Mouse (Mus musculus): ENCODE data around the gene Mical3. TPM values are rescaled to one million over a fixed set of nuclear protein-coding genes. Genes with fewer than 3 reads are reported as not detected.

Mical3 gene
- polyA plus RNA-seq, 1 experiment from 2014 or later, result 4.5 TPM

DNA sequence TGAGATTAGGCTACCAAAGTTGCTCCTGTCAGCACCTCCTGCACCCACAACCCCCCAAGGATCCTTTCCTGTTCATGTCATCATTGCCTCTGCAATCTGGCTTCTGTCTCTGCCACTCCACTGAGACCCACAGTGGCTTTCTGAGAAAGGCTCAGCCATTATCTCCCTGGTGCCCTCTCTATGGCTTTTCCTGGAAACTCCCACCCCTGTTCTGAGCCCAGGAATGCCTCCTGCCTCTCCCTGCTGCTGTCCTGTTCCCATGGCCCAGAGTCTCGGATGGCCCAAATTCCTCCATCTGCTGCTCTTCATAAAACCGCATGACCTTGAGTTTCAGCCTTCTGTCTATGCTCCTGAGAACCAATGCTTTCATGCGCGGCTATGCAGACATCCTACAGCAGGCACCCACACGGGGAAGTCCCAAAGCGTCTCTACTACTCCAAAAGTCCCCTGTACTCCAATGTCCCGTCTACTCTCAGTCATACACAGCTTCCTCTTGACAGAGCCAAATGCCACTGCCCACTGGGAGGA is 77.2 kb downstream of the Mical3 start:
- no peak overlapping the region for H3K4me3 ChIP-seq (ENCODE audit: low read depth, low read length)
- no peak overlapping the region for H3K27ac ChIP-seq (ENCODE audit: low read depth, low read length)

DNA sequence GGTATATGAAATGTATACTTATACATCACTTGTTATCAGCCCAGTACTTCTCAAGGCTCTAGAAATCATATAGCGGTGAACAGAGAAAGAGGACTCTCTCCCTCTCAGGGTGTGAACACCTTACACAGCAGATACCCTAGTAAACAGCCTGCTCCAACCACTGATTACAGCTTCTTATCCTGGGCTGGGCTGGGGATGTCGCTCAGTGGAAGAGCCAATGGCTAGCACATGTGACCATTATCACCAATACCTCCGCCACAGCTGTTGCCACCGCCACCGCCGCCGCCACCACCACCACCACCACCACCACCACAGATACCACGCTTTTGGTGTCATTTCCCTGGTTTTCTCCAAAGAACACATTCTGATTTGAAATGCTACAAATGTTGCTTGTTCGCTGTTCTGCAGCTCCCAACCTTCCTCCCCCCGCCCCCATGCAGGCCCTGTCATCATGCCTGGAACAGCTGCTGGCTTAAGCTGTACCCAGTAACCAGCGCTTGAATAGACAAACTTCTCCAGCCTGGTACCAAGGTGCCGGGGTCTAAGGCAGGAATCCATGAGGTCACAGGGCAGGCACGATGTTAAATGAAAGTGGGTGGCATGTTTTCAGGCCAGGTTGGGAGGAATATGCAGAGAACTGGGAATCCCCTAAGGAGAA is 78.7 kb downstream of the Mical3 start:
- H3K27ac ChIP-seq (ENCODE audit: low read depth, low read length), result no peak overlapping the region
- no peaks in the 10 kb centered on the region for H3K27me3 ChIP-seq (replicated peaks; ENCODE audit: control insufficient read depth, insufficient read depth, low read length)
- H3K4me3 ChIP-seq (ENCODE audit: low read depth, low read length), result no peak overlapping the region
- ATAC-seq, result no peak
- WGBS, result 90% methylated on average over 13 of the region's 13 CpGs
- no peak overlapping the region for H3K9ac ChIP-seq (ENCODE audit: low read depth, low read length)
- no peak overlapping the region for H3K4me2 ChIP-seq (replicated peaks; ENCODE audit: low read depth)
- no peaks in the 10 kb centered on the region for H3K9me3 ChIP-seq (ENCODE audit: control insufficient read depth)
- no peak for TF ChIP-seq CTCF (IDR thresholded peaks at IDR 0.05; ENCODE audit: low read depth)
- H3K4me1 ChIP-seq (replicated peaks; ENCODE audit: control insufficient read depth, insufficient read depth, low read length), result no peaks in the 10 kb centered on the region
- no peaks in the 10 kb centered on the region for H3K36me3 ChIP-seq (ENCODE audit: control insufficient read depth, insufficient read depth)

More for the DNA sequence above, 77.2 kb downstream of the Mical3 start:
- Histone ChIP-seq H3K9me3 (ENCODE audit: control insufficient read depth) (no peaks in the 10 kb centered on the region), H3K4me1 (replicated peaks; ENCODE audit: control insufficient read depth, insufficient read depth, low read length) (no peaks in the 10 kb centered on the region), H3K27me3 (replicated peaks; ENCODE audit: control insufficient read depth, insufficient read depth, low read length) (no peaks in the 10 kb centered on the region), H3K36me3 (ENCODE audit: control insufficient read depth, insufficient read depth) (no peaks in the 10 kb centered on the region), H3K4me2 (replicated peaks; ENCODE audit: low read depth) (no peak overlapping the region), H3K9ac (ENCODE audit: low read depth, low read length) (no peak overlapping the region)
- 83% methylated on average over 7 of the region's 7 CpGs for WGBS
- ATAC-seq, result no peak
- TF ChIP-seq CTCF (IDR thresholded peaks at IDR 0.05; ENCODE audit: low read depth), result no peak

DNA sequence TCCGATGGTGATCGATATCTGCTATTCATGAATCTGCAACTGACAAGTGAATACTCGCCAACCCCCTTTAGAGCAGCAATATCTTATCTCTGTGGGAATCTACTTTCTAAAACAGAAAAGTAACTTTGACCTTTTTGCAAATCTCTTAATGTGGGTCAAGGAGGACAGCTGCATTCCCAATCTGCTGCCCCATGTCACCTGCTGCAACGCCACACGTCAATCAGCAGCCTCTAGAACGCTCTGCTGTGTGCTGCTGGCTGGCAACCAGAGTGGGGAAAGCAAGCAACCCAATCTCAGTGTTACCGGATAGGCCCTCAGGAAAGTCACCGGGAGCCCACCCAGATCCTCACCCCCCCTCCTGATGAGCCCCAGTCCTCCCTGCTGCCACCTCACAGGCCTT is 79.4 kb downstream of the Mical3 start:
- WGBS, result 85% methylated on average over 8 of the region's 8 CpGs
- no peaks in the 10 kb centered on the region for H3K4me1 ChIP-seq (replicated peaks; ENCODE audit: control insufficient read depth, insufficient read depth, low read length)
- H3K27ac ChIP-seq (ENCODE audit: low read depth, low read length), result no peak overlapping the region
- no peak overlapping the region for H3K4me3 ChIP-seq (ENCODE audit: low read depth, low read length)
- H3K9ac ChIP-seq (ENCODE audit: low read depth, low read length), result no peak overlapping the region
- H3K27me3 ChIP-seq (replicated peaks; ENCODE audit: control insufficient read depth, insufficient read depth, low read length), result no peaks in the 10 kb centered on the region
- TF ChIP-seq CTCF (IDR thresholded peaks at IDR 0.05; ENCODE audit: low read depth), result no peak
- no peak for ATAC-seq
- no peak overlapping the region for H3K4me2 ChIP-seq (replicated peaks; ENCODE audit: low read depth)
- no peaks in the 10 kb centered on the region for H3K9me3 ChIP-seq (ENCODE audit: control insufficient read depth)
- H3K36me3 ChIP-seq (ENCODE audit: control insufficient read depth, insufficient read depth), result no peaks in the 10 kb centered on the region

DNA sequence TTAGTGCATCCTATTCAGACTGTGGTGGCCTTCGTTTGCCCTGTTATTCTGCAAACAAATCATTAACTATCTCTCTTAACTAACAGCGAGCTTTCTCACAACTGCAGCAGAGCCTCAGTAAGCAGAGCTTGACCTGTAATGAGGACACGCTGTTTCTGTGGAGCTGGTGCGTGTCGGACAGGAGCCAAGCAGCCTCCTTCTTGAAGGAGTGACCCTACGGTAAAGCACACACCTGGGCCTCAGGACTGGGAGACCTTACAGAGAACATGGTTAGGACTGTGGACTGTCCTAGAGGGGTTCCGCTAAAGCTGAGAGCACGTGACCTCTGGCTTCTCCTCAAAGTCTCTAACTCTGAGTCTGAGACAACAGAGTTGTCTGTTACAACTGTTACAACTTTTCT is 82.1 kb downstream of the Mical3 start:
- Histone ChIP-seq H3K36me3 (ENCODE audit: control insufficient read depth, insufficient read depth) (no peaks in the 10 kb centered on the region), H3K27me3 (replicated peaks; ENCODE audit: control insufficient read depth, insufficient read depth, low read length) (no peaks in the 10 kb centered on the region), H3K4me1 (replicated peaks; ENCODE audit: control insufficient read depth, insufficient read depth, low read length) (no peaks in the 10 kb centered on the region), H3K27ac (ENCODE audit: low read depth, low read length) (no peak overlapping the region), H3K9me3 (ENCODE audit: control insufficient read depth) (no peaks in the 10 kb centered on the region), H3K9ac (ENCODE audit: low read depth, low read length) (no peak overlapping the region), H3K4me3 (ENCODE audit: low read depth, low read length) (no peak overlapping the region), H3K4me2 (replicated peaks; ENCODE audit: low read depth) (no peak overlapping the region)
- ATAC-seq, result no peak
- WGBS, result 52% methylated on average over 8 of the region's 8 CpGs
- TF ChIP-seq CTCF (IDR thresholded peaks at IDR 0.05; ENCODE audit: low read depth), result no peak

DNA sequence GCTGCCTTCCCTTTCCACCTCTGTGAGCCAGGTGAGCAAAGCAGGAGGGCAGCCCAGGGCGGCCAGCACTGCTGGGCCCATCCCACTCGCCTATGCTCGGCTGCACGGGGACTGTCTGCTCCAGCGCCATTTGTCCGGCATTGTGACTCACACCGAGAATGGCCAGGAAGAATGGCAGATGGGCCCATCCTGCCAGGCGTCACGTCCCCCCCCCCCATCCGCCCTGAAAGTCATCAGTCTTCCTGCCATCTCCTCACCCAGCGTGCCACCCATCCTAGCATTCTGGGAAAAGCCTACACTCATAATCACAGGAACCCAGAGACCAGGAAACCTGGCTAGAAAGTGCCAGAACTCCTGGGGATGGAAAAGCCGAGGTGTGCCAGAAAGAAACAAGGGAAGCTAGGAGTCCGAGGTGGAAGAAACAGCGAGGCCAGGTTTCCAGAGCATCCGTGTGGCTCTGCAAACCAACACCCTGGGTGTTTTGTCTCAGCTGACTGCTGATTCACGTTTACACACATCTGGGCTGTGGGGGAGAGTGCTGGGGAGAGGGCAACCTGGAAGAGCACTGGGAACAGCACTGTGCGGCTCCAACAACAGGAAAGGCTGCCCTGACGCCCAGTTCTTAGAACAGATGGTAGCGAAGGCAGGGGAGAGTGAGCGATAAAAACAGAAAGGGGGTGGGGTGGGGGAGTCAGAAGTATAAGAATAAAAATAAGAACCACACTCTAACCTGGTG is 85.3 kb downstream of the Mical3 start:
- Histone ChIP-seq H3K36me3 (ENCODE audit: control insufficient read depth, insufficient read depth) (peaks cover 7% of the 10 kb centered on the region; the same call in 1 of the 2 replicates), H3K9me3 (ENCODE audit: control insufficient read depth) (no peaks in the 10 kb centered on the region), H3K27me3 (replicated peaks; ENCODE audit: control insufficient read depth, insufficient read depth, low read length) (no peaks in the 10 kb centered on the region), H3K27ac (ENCODE audit: low read depth, low read length) (no peak overlapping the region), H3K4me1 (replicated peaks; ENCODE audit: control insufficient read depth, insufficient read depth, low read length) (no peaks in the 10 kb centered on the region), H3K9ac (ENCODE audit: low read depth, low read length) (no peak overlapping the region), H3K4me2 (replicated peaks; ENCODE audit: low read depth) (no peak overlapping the region), H3K4me3 (ENCODE audit: low read depth, low read length) (no peak overlapping the region)
- 0 out of 2 replicates have a peak, but pooled peaks have one; percentile 31 for ATAC-seq
- TF ChIP-seq CTCF (IDR thresholded peaks at IDR 0.05; ENCODE audit: low read depth), result no peak
- WGBS, result 59% methylated on average over 20 of the region's 20 CpGs

DNA sequence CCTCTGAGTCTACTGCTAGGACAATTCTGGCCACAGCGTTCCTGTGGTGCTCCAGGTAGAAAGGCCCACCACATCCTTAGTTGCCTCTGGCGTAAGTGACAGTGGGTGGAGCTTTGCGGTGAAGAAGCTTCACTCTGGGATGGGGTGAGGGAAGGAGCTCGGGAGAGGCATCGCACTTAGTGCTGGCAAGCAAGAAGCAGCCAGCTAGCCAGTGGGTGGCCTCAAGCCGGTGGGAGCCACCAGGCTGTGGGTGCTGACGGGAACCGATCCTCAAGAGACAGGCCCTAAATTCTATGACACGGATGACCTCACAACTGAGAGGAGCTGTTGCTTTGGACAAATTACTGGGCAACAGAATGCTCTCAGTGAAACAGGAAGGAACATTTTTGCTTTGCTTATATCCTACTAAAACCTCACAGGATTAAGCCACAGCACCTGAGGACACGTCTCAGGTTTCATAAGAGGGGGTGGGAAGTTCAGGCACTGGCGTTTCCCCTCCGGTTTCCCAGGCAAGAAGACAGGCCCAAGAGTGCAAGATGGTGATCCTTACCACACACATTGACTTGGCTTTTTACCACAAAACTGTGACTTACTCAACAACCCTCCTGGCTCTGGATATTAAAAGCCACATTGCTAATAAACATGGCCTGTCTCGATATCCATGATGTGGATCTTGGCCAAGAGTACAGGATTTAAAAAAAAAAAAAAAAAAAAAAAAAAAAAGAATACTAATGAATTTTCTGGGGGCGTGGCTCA is 87.2 kb downstream of the Mical3 start:
- 64% methylated on average over 14 of the region's 14 CpGs for WGBS
- no peak overlapping the region for H3K4me3 ChIP-seq (ENCODE audit: low read depth, low read length)
- no peak overlapping the region for H3K4me2 ChIP-seq (replicated peaks; ENCODE audit: low read depth)
- no peak overlapping the region for H3K9ac ChIP-seq (ENCODE audit: low read depth, low read length)
- no peak overlapping the region for H3K27ac ChIP-seq (ENCODE audit: low read depth, low read length)
- no peaks in the 10 kb centered on the region for H3K4me1 ChIP-seq (replicated peaks; ENCODE audit: control insufficient read depth, insufficient read depth, low read length)
- no peak for ATAC-seq
- no peak for TF ChIP-seq CTCF (IDR thresholded peaks at IDR 0.05; ENCODE audit: low read depth)
- H3K27me3 ChIP-seq (replicated peaks; ENCODE audit: control insufficient read depth, insufficient read depth, low read length), result no peaks in the 10 kb centered on the region
- H3K9me3 ChIP-seq (ENCODE audit: control insufficient read depth), result no peaks in the 10 kb centered on the region
- H3K36me3 ChIP-seq (ENCODE audit: control insufficient read depth, insufficient read depth), result peaks cover 21% of the 10 kb centered on the region; the same call in 1 of the 2 replicates
